Mouse (Mus musculus) liver, adult 2 months (tissue): ENCODE data around the gene Zdhhc1. TPM values are rescaled to one million over a fixed set of nuclear protein-coding genes. Genes with fewer than 3 reads are reported as not detected.

Source experiments
- DNase-seq: peaks from one replicate; pipeline ENCODE4 v3.0.0-alpha.2; 2011; ENCODE audit warnings: low read depth, low spot score; ENCODE audit errors: extremely low read depth
- H3K27ac ChIP-seq: fragments of 200-500 bp; replicated peaks from 2 replicates; pipeline ENCODE4 v1.5.1; 2012; ENCODE audit warnings: low read depth, mild to moderate bottlenecking, control low read depth, inconsistent platforms, low read length; ENCODE audit not compliant: insufficient read depth
- H3K27me3 ChIP-seq: fragments of 200-500 bp; 2 replicates; pipeline ENCODE4 v1.6.1; 2012; ENCODE audit warnings: mild to moderate bottlenecking, moderate library complexity, low read length, inconsistent platforms; ENCODE audit not compliant: control insufficient read depth, insufficient read depth
- H3K36me3 ChIP-seq: fragments of 200-500 bp; 2 replicates; pipeline ENCODE4 v1.6.1; 2012; ENCODE audit warnings: low read length, inconsistent platforms; ENCODE audit not compliant: control insufficient read depth, insufficient read depth
- H3K4me1 ChIP-seq: fragments of 200-500 bp; 2 replicates; pipeline ENCODE4 v1.6.1; 2011; ENCODE audit warnings: low read length; ENCODE audit not compliant: control insufficient read depth, insufficient read depth
- H3K4me3 ChIP-seq: fragments of 200-500 bp; 2 replicates; pipeline ENCODE4 v1.5.1; 2011; ENCODE audit warnings: low read depth, mild to moderate bottlenecking, control low read depth, low read length, moderate library complexity; ENCODE audit not compliant: insufficient read depth
- H3K79me2 ChIP-seq: fragments of 200-500 bp; 2 replicates; pipeline ENCODE4 v1.6.1; 2012; ENCODE audit warnings: inconsistent platforms, mild to moderate bottlenecking, low read length, moderate library complexity; ENCODE audit not compliant: control insufficient read depth, insufficient read depth
- H3K9ac ChIP-seq: fragments of 200-500 bp; 2 replicates; pipeline ENCODE4 v1.6.1; 2012; ENCODE audit warnings: low read depth, mild to moderate bottlenecking, control low read depth, inconsistent platforms, low read length
- CTCF ChIP-seq: fragments of 200-500 bp; IDR thresholded peaks from 2 replicates; pipeline ENCODE4 v1.5.1; 2011; ENCODE audit warnings: low read depth, low read length, control low read depth
- POLR2A ChIP-seq: fragments of 200-500 bp; IDR thresholded peaks from 2 replicates; pipeline ENCODE4 v1.6.1; 2011; ENCODE audit warnings: low read length, control low read depth; ENCODE audit not compliant: insufficient read depth; ENCODE audit errors: extremely low read depth
- whole genome bisulfite sequencing: fragments of 180-500 bp; shearing (Covaris S2); methylation state at CpG from one replicate; pipeline ENCODE4 v1.1.7; 2018; 5-methylcytosine and 5-hydroxymethylcytosine counted together
- polyA plus RNA-seq: library from polyadenylated mRNA; depleted of rRNA; stranded (reverse); fragments of >200 nt; gene quantifications from 2 replicates; pipeline ENCODE4 v1.2.3, GENCODE M21; 2012
- total RNA-seq: library from RNA; depleted of rRNA; stranded (reverse); fragments of >200 nt; gene quantifications from 2 replicates; pipeline ENCODE4 v1.2.3, GENCODE M21; 2014

Gene Zdhhc1
- total and polyA plus RNA-seq, 2 experiments: 1.9 to 4.5 TPM

DNA sequence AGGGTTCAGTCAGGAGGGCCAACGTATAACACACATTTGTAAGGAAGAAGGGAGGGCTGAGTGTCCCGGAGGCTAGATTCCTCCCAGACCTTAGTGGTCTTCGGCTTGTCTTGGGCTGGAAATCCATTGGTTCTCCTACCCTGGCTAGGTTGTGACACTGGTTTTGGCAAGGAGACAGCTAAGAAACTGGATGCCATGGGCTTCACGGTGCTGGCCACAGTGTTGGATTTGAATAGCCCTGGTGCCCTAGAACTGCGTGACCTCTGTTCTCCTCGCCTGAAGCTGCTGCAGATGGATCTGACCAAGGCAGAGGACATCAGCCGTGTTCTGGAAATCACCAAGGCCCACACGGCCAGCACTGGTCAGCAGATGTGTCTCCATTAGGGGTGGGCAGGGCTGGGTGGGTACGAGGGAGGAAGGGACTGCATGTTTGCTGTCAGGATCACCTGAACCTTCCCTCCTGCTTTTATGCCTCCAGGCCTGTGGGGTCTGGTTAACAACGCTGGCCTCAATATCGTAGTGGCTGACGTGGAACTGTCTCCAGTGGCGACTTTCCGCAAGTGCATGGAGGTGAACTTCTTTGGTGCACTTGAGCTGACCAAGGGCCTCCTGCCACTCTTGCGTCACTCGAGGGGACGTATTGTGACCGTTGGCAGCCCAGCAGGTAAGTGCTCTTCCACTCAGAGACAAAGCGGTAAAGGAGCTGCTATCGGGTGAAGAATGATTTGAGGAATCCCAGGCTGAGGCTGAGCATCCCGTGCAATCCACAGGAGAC lies 25.5 kb upstream of the Zdhhc1 start:
- peaks cover 6% of the 10 kb centered on the region for H3K4me1 ChIP-seq
- no peak overlapping the region for H3K9ac ChIP-seq
- no peak for TF ChIP-seq POLR2A
- no peak for TF ChIP-seq CTCF
- no peak overlapping the region for H3K4me3 ChIP-seq
- no peak for DNase-seq
- no peak overlapping the region for H3K27ac ChIP-seq
- peaks cover 12% of the 10 kb centered on the region; the same call in 1 of the 2 replicates for H3K36me3 ChIP-seq
- 86% methylated on average over 21 of the region's 21 CpGs for WGBS
- no peaks in the 10 kb centered on the region for H3K79me2 ChIP-seq
- no peaks in the 10 kb centered on the region for H3K27me3 ChIP-seq

DNA sequence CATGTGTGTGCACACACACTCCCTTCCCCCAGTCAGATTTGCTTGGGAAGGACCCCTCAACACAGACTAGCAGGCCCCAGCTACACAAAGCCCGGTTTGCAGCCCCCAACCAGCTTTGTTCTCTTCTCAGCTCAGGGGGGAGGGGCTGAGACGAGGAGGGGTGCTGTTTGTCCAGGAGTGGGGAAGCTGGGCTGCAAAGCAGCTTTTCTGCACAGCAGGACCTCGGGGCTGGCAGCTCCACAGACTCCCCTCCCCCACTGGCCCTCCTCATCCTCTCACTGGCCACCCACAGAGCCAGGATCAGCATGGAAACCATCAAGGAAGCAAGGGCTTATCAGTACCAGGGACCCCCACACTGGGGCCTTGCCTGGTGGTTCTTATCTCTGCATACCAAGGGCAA lies 24.4 kb upstream of the Zdhhc1 start:
- H3K4me3 ChIP-seq: no peak overlapping the region
- peaks cover 10% of the 10 kb centered on the region; the same call in 1 of the 2 replicates for H3K36me3 ChIP-seq
- no peaks in the 10 kb centered on the region for H3K27me3 ChIP-seq
- H3K4me1 ChIP-seq: peaks cover 6% of the 10 kb centered on the region
- no peak for DNase-seq
- no peaks in the 10 kb centered on the region for H3K79me2 ChIP-seq
- no peak overlapping the region for H3K9ac ChIP-seq
- WGBS: 32% methylated on average over 3 of the region's 3 CpGs
- TF ChIP-seq CTCF (no peak), POLR2A (no peak)
- no peak overlapping the region for H3K27ac ChIP-seq

DNA sequence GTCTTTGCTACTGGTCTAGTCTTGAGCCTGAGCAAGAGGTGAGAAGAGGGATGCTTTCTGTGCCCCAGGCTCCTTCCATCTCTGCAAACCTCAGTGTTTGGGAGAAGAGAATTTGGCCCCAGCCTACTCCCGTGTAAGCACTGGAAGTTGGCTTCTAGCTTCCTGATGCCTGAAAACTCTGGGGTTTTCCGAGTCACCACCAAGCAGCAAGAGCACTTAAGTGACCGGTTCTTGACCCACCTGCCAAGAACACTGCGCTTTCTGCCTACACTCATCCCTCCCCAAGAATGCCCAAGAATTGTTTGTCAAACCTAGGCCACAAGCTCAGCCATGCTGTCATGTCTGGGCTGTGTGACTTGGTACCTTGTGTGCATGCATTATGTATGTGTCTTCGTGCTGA lies 23.8 kb upstream of the Zdhhc1 start:
- Histone ChIP-seq H3K9ac (no peak overlapping the region), H3K4me3 (no peak overlapping the region), H3K36me3 (peaks cover 8% of the 10 kb centered on the region; the same call in 1 of the 2 replicates), H3K27ac (no peak overlapping the region), H3K79me2 (no peaks in the 10 kb centered on the region), H3K27me3 (no peaks in the 10 kb centered on the region), H3K4me1 (peaks cover 6% of the 10 kb centered on the region)
- 74% methylated on average over 5 of the region's 5 CpGs for WGBS
- DNase-seq: no peak
- TF ChIP-seq POLR2A: no peak
- no peak for TF ChIP-seq CTCF

DNA sequence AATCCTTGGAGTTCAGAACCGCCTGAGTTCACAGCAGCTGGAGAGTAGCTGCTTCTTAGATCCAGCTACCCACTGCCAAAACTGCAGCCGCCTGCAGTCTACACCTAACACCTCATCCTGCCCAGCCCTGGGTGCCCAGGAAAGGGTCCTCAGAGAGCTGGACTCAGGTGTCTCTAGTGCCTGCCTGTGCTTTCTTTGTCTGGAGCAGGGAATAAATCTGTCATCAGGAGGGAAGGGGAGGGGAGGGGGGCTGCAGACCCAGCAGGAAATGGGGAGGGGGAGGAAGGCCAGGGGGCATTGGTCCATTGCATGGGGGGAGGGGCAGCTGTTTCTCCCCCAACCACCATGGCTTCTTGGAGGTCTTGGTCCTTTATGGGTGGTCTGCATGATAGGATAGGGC lies 22.9 kb upstream of the Zdhhc1 start:
- TF ChIP-seq POLR2A (no peak), CTCF (no peak)
- Histone ChIP-seq H3K4me3 (no peak overlapping the region), H3K27me3 (no peaks in the 10 kb centered on the region), H3K4me1 (peaks cover 6% of the 10 kb centered on the region), H3K9ac (no peak overlapping the region), H3K36me3 (peaks cover 6% of the 10 kb centered on the region; the same call in 1 of the 2 replicates), H3K79me2 (no peaks in the 10 kb centered on the region), H3K27ac (no peak overlapping the region)
- WGBS: 24% methylated on average over 2 of the region's 2 CpGs
- no peak for DNase-seq

DNA sequence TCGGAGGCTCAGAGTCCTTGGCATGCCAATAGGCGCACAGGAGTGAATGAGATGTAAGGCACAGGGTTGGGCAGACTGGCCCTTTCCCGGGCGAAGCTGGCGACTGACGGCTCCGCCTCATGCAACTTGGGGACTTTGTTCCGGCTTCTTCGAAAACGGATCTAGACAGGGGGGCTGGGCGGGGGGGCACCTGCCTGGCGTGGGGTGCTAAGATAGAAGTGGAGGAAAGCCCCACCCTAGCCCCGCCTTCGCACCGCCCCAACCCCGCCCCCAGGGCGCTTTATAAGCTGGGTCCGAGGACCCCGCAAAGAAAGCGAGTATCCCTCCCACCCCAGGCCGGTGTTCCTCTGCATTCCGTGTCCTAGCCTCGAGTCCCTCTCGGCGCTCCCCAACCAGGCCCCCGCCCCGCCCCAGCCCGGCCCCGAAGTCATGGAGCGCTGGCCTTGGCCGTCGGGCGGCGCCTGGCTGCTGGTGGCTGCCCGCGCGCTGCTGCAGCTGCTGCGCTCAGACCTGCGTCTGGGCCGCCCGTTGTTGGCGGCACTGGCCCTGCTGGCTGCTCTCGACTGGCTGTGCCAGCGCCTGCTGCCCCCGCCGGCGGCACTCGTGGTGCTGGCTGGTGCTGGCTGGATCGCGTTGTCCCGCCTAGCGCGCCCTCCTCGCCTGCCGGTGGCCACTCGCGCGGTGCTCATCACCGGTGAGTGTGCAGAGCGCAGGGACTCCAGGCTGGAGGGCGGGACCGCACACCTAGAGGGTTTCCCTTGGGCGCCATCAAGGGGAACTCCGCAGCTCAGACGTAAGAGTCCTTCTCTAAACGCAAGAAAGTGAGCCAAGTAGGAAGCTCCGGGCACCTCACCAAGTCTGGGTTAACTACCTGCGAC lies 22.0 kb upstream of the Zdhhc1 start, which contains the start of gene Hsd11b2:
Gene Hsd11b2 (plus strand): TSS at position 320 of the 878 bp plus-strand sequence.
- Histone ChIP-seq H3K9ac (peak within 1 kb of the TSS; percentile 48), H3K27me3 (no peaks in the 10 kb centered on the region), H3K79me2 (no peaks in the 10 kb centered on the region), H3K36me3 (no peaks in the 10 kb centered on the region), H3K27ac (no peak within 1 kb of the TSS), H3K4me3 (peak within 1 kb of the TSS; percentile 52), H3K4me1 (peaks cover 6% of the 10 kb centered on the region)
- 2% methylated on average over 66 of the region's 68 CpGs for WGBS
- DNase-seq: no peak
- TF ChIP-seq CTCF (no peak), POLR2A (no peak)
